Mouse (Mus musculus) urinary bladder, postnatal 4 days (tissue): ENCODE results near the gene Olfr1107.

Experiments
- DNase-seq, 2 experiments: peaks; one replicate each; pipeline ENCODE4 v3.0.0; 2021 to 2022; ENCODE audit warnings: low spot score in 2 of 2

Gene Olfr1107

DNA sequence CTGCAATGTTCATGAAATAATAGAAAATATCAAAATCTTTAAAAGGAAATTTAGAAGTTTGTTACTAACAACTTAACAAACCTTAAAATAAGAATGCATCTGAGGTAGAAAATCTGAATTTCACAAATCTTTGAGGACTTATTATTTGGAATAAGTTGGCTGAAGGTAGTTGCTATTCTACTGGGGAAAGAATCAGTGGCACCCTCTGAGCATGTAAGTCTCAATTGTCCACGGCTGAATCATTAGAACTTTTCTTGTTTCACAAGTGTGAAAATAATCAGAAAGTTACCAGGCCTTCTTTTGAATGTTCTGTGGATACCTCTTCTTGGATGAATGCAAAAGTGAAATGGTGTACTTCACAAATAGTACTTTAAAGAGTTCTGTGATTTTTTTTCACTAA lies at the start of gene Olfr1107:
Gene Olfr1107 (minus strand): TSS at position 101 of the 400 bp plus-strand sequence.
- DNase-seq: no peak

DNA sequence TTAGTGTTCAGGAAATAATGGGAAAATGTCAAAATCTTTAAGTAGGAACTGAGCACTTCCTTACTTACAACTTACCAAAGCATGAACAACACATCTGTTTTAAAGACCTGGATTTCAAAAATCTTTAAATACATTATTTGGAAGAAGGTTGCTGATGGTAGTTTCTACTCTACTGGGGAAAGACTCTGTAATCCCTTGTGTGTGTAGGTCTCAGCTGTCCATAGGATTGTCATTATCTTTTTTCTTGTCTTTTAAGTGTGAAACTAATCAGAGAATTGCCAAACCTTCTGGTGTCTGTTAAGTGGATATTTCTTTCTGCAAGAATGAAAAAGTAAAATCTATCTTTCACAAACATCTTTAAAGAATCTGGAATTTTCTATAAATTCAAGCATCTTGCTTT lies 38.9 kb upstream of the Olfr1107 start, which contains the start of gene Olfr259:
Gene Olfr259 (minus strand): TSS at position 101 of the 400 bp plus-strand sequence.
- DNase-seq: no peak

DNA sequence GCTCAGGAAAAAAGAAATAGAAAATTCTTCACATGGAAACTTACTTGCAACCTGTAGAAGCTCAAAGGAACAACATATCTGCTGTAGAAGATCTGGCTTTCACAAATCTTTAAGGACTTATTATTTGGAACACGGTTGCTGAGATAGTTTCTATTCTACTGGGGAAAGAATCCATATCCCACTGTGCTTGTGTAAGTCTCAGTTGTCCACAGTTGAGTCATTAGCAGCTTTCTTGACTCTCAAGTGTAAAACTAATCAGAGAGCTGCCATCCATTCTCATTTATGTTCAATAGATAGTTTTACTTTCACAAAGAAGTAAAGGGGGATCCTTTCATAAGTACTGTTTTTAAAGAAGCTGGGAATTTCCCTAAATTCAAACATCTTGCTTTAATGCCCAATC lies 20.3 kb upstream of the Olfr1107 start, which contains the start of gene Olfr1109:
Gene Olfr1109 (minus strand): TSS at position 101 of the 400 bp plus-strand sequence.
- no peak for DNase-seq

DNA sequence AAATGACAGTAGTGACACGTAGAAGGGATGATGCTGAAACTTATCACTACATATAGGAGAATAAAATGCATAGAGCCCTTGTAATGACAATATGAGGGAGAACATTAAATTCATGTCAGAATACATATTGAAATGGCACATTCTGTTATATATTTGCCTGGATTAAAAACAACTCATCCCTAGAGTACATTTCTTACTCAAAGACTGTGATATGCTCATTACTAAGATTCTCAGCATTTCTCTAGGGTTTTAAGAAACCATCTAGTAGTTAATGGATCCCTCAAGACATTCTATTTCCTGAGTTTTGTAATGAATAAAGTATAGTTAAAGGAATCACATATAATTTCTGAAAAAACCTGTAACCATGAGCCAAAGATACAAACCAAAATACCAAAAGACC lies 23.4 kb downstream of the Olfr1107 start, which contains the start of gene Olfr1106:
Gene Olfr1106 (minus strand): TSS at position 101 of the 400 bp plus-strand sequence.
- no peak for DNase-seq

DNA sequence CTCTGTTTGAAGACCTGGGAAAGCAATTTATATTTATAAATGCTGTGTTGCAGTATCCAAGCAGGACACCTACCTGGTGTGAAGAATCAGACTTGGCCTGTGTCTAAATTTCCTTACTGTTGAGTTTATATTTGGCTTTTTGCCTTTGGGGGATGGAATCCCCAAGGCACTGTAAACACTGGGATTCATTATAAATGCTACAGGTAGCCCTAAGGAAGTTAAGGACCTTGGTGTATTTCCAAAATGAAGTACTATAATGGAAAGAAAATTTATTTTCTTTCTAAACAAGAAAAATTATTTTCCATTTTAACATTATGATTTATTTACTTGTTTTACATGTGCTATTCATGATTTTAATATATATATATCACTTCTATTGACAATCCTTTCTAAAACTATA lies 39.2 kb downstream of the Olfr1107 start, which contains the start of gene Olfr1105:
Gene Olfr1105 (minus strand): TSS at position 101 of the 400 bp plus-strand sequence.
- DNase-seq: no peak

DNA sequence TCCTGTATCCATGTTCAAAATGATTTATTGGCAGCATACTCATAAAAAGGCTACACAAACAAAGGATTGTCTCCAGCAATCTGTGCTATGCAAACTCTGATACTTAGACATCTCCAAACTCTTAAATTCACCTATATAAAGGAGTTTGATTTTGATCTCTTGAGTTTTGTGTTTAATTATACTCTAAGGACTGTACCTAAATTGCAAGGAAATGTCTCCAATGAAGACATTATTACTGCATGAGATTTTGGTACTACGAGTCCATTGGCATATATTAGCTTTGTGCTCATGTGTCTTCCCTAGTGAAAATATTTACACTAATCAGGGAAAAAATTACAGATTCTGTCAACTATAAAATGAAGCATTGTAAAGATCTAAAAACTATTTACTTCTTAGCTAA lies 48.6 kb downstream of the Olfr1107 start, which contains the start of gene Olfr1104:
Gene Olfr1104 (minus strand): TSS at position 101 of the 400 bp plus-strand sequence.
- no peak for DNase-seq
